Mouse (Mus musculus): ENCODE data around the gene D930048N14Rik. TPM values are rescaled to one million over a fixed set of nuclear protein-coding genes. Genes with fewer than 3 reads are reported as not detected.
A peak's percentile ranks its signal among the peaks of the same experiment; 100 is the strongest.

The D930048N14Rik gene
- total RNA-seq, 1 experiment, result 4.1 TPM

DNA sequence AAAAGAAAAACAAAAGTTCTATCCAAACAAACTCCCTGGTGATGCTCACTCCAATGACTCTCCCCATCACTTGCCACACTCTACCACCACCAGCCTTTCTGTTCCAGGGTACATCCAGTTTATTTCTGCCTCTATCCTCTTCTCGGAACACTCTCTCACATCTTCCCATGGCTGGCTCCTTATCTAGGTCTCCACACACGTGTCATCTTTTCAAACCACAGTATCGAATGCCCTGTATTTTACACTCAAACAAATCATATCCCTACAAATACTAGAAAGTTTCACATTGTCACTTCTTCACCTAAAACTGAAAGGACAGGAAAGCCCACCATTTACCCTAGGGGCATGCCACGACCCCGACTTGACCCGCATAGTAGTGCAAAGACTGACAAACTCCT lies 15.6 kb upstream of the D930048N14Rik start:
- Histone ChIP-seq H3K4me1 (ENCODE audit: control insufficient read depth in 2 of 2, insufficient read depth in 2 of 2, low read length in 2 of 2, poor library complexity in 1 of 2) (peaks cover 5 to 17% of the 10 kb centered on the region in 2 experiments; a peak in 3 of 4 replicates), H3K9me3 (ENCODE audit: control insufficient read depth, insufficient read depth, low read depth, low read length) (no peaks in the 10 kb centered on the region), H3K9ac (ENCODE audit: insufficient read depth, low read depth, low read length, poor library complexity, severe bottlenecking) (peak overlapping the region; percentile 85), H3K36me3 (ENCODE audit: control insufficient read depth, insufficient read depth, low read length, poor library complexity, severe bottlenecking) (peaks cover 9% of the 10 kb centered on the region), H3K27ac (ENCODE audit: insufficient read depth, low read depth, low read length, poor library complexity, severe bottlenecking) (peak overlapping the region; percentile 87), H3K4me3 (ENCODE audit: insufficient read depth in 1 of 2, low read depth in 1 of 2, low read length in 2 of 2, poor library complexity in 1 of 2, severe bottlenecking in 1 of 2) (peak overlapping the region; percentile 69 to 93)
- TF ChIP-seq MAFK (IDR thresholded peaks at IDR 0.05; ENCODE audit: insufficient read depth, low read depth, low read length) (no peak), CHD2 (IDR thresholded peaks at IDR 0.05; ENCODE audit: low read depth, low read length) (no peak), ZC3H11A (IDR thresholded peaks at IDR 0.05; ENCODE audit: borderline replicate concordance, low read depth, low read length) (no peak)
- no peak for DNase-seq (ENCODE audit: low read depth, low spot score)
- in situ Hi-C loops (cut with MboI; ENCODE audit: low sequenced_read_pairs in 2 of 2, unreplicated experiment in 2 of 2), result no loop called here

DNA sequence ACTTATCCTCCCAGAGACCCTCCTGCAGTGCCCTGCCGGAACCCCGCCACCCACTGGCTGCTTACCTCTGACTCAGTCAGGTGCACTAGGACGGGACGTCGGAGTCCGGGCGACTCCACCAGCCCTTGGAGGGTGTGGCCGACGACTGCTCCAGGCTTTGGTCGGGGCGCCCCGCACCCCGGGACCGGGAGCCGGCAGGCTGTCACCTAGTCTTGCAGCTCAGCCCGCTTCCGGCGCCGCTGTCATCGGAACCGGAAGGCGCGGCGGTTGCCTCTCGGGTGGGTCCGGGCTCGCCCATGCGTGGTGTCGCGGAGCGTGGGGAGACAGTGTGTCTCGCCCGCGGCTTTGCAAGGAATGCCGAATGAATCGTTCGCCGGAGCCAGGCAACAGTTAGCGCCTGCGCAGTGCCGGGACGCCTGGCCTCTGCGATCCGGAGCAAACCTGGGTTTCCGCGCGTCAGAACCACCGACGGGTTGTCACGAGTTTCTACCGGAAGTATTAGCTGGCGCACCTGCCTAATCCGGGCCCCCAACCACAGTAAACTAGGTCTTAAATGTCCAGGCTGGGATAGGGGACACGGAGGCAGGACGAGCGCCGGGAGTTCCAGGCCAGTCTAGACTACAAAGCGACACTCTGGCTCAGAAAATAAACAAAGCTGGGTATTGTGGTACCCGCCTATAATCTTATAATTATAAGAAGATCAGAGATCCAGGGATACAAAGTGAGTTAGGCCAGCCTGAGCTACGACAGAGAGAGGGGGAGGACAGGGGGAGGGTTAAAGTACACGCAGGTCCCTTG lies 15.0 kb upstream of the D930048N14Rik start, which contains the start of gene Rmnd5b:
Gene Rmnd5b, minus strand, starts transcription at position 372 of the 798 bp plus-strand sequence.
- no peak for DNase-seq (ENCODE audit: low read depth, low spot score)
- Histone ChIP-seq H3K36me3 (ENCODE audit: control insufficient read depth, insufficient read depth, low read length, poor library complexity, severe bottlenecking) (peaks cover 9% of the 10 kb centered on the region), H3K27ac (ENCODE audit: insufficient read depth, low read depth, low read length, poor library complexity, severe bottlenecking) (peak within 1 kb of the TSS; percentile 87), H3K4me3 (ENCODE audit: insufficient read depth in 1 of 2, low read depth in 1 of 2, low read length in 2 of 2, poor library complexity in 1 of 2, severe bottlenecking in 1 of 2) (peak within 1 kb of the TSS; percentile 69 to 93), H3K4me1 (ENCODE audit: control insufficient read depth in 2 of 2, insufficient read depth in 2 of 2, low read length in 2 of 2, poor library complexity in 1 of 2) (peaks cover 5 to 17% of the 10 kb centered on the region in 2 experiments; a peak in 3 of 4 replicates), H3K9me3 (ENCODE audit: control insufficient read depth, insufficient read depth, low read depth, low read length) (no peaks in the 10 kb centered on the region), H3K9ac (ENCODE audit: insufficient read depth, low read depth, low read length, poor library complexity, severe bottlenecking) (peak within 1 kb of the TSS; percentile 85)
- TF ChIP-seq HCFC1 (IDR thresholded peaks at IDR 0.05; ENCODE audit: borderline replicate concordance, insufficient read depth, low read length) (peak; percentile 60; the same call in 1 of the 2 replicates), ZNF384 (IDR thresholded peaks at IDR 0.05; ENCODE audit: low read depth, low read length) (no peak)
- in situ Hi-C loops (cut with MboI; ENCODE audit: low sequenced_read_pairs in 2 of 2, unreplicated experiment in 2 of 2), result no loop called here

- H3K27ac ChIP-seq (ENCODE audit: insufficient read depth, low read depth, low read length, poor library complexity, severe bottlenecking), result peak overlapping the region; percentile 87
- peaks cover 5 to 14% of the 10 kb centered on the region in 2 experiments; a peak in 3 of 4 replicates for H3K4me1 ChIP-seq (ENCODE audit: control insufficient read depth in 2 of 2, insufficient read depth in 2 of 2, low read length in 2 of 2, poor library complexity in 1 of 2)
- TF ChIP-seq ZC3H11A (IDR thresholded peaks at IDR 0.05; ENCODE audit: borderline replicate concordance, low read depth, low read length) (no peak), MAFK (IDR thresholded peaks at IDR 0.05; ENCODE audit: insufficient read depth, low read depth, low read length) (no peak), CHD2 (IDR thresholded peaks at IDR 0.05; ENCODE audit: low read depth, low read length) (no peak)
- peaks cover 9% of the 10 kb centered on the region for H3K36me3 ChIP-seq (ENCODE audit: control insufficient read depth, insufficient read depth, low read length, poor library complexity, severe bottlenecking)
- H3K9ac ChIP-seq (ENCODE audit: insufficient read depth, low read depth, low read length, poor library complexity, severe bottlenecking), result peak overlapping the region; percentile 85
- H3K9me3 ChIP-seq (ENCODE audit: control insufficient read depth, insufficient read depth, low read depth, low read length), result no peaks in the 10 kb centered on the region
- DNase-seq (ENCODE audit: low read depth, low spot score), result no peak
- peak overlapping the region; percentile 69 to 93 for H3K4me3 ChIP-seq (ENCODE audit: insufficient read depth in 1 of 2, low read depth in 1 of 2, low read length in 2 of 2, poor library complexity in 1 of 2, severe bottlenecking in 1 of 2)
- in situ Hi-C loops (cut with MboI; ENCODE audit: low sequenced_read_pairs in 2 of 2, unreplicated experiment in 2 of 2), result no loop called here
Observed at GRCm38 (mm10) chr11:51636323-51636684, 14.4 kb upstream of the D930048N14Rik start.

GRCm38 (mm10) chr11:51637971-51638414 lies 12.8 kb upstream of the D930048N14Rik start:
- no peaks in the 10 kb centered on the region for H3K9me3 ChIP-seq (ENCODE audit: control insufficient read depth, insufficient read depth, low read depth, low read length)
- peak overlapping the region in 1 of 2 experiments; percentile 37; a peak in 3 of 4 replicates for H3K4me3 ChIP-seq (ENCODE audit: insufficient read depth in 1 of 2, low read depth in 1 of 2, low read length in 2 of 2, poor library complexity in 1 of 2, severe bottlenecking in 1 of 2)
- H3K9ac ChIP-seq (ENCODE audit: insufficient read depth, low read depth, low read length, poor library complexity, severe bottlenecking), result peak overlapping the region; percentile 18; the same call in 1 of the 2 replicates
- no peak for TF ChIP-seq HCFC1 (IDR thresholded peaks at IDR 0.05; ENCODE audit: borderline replicate concordance, insufficient read depth, low read length)
- no peak for TF ChIP-seq CHD2 (IDR thresholded peaks at IDR 0.05; ENCODE audit: low read depth, low read length)
- no peak for TF ChIP-seq ZNF384 (IDR thresholded peaks at IDR 0.05; ENCODE audit: low read depth, low read length)
- TF ChIP-seq MAFK (IDR thresholded peaks at IDR 0.05; ENCODE audit: insufficient read depth, low read depth, low read length), result no peak
- TF ChIP-seq ZC3H11A (IDR thresholded peaks at IDR 0.05; ENCODE audit: borderline replicate concordance, low read depth, low read length), result no peak
- H3K36me3 ChIP-seq (ENCODE audit: control insufficient read depth, insufficient read depth, low read length, poor library complexity, severe bottlenecking), result peaks cover 8% of the 10 kb centered on the region
- peaks cover 5 to 11% of the 10 kb centered on the region in 2 experiments; a peak in 3 of 4 replicates for H3K4me1 ChIP-seq (ENCODE audit: control insufficient read depth in 2 of 2, insufficient read depth in 2 of 2, low read length in 2 of 2, poor library complexity in 1 of 2)
- peak; percentile 90 for DNase-seq (ENCODE audit: low read depth, low spot score)
- in situ Hi-C loops (cut with MboI; ENCODE audit: low sequenced_read_pairs in 2 of 2, unreplicated experiment in 2 of 2), result no loop called here
- H3K27ac ChIP-seq (ENCODE audit: insufficient read depth, low read depth, low read length, poor library complexity, severe bottlenecking), result peak overlapping the region; percentile 85
